Mouse (Mus musculus): ENCODE results near the gene Urb1. TPM values are rescaled to one million over a fixed set of nuclear protein-coding genes. Genes with fewer than 3 reads are reported as not detected.

The Urb1 gene
- polyA plus RNA-seq, 1 experiment from 2014 or later: 12.8 TPM

- H3K9me3 ChIP-seq (ENCODE audit: control insufficient read depth, low read length): no peaks in the 10 kb centered on the region
- peak; percentile 84 for ATAC-seq (ENCODE audit: insufficient read depth, low FRiP score, low TSS enrichment)
- H3K27ac ChIP-seq (ENCODE audit: low read depth, low read length): 0 out of 2 replicates have a peak overlapping the region, but pooled peaks have one; percentile 9
- peak; percentile 70 for DNase-seq (ENCODE audit: low spot score)
- H3K4me2 ChIP-seq (ENCODE audit: low read depth): peak overlapping the region; percentile 12; the same call in 1 of the 2 replicates
- peaks cover 4% of the 10 kb centered on the region; the same call in 1 of the 2 replicates for H3K27me3 ChIP-seq (ENCODE audit: control insufficient read depth, insufficient read depth, low read length)
- 44% methylated on average over 17 of the region's 17 CpGs for WGBS
- H3K4me3 ChIP-seq (ENCODE audit: low read depth, low read length): peak overlapping the region; percentile 10; the same call in 1 of the 2 replicates
- peaks cover 8% of the 10 kb centered on the region; the same call in 1 of the 2 replicates for H3K4me1 ChIP-seq (ENCODE audit: control insufficient read depth, insufficient read depth, low read length)
- no peak overlapping the region for H3K9ac ChIP-seq (ENCODE audit: low read length)
- H3K36me3 ChIP-seq (ENCODE audit: control insufficient read depth, insufficient read depth, low read length): no peaks in the 10 kb centered on the region
These were observed 100.4 kb downstream of the Urb1 start for GRCm38 (mm10) chr16:90709711-90710289.

DNA sequence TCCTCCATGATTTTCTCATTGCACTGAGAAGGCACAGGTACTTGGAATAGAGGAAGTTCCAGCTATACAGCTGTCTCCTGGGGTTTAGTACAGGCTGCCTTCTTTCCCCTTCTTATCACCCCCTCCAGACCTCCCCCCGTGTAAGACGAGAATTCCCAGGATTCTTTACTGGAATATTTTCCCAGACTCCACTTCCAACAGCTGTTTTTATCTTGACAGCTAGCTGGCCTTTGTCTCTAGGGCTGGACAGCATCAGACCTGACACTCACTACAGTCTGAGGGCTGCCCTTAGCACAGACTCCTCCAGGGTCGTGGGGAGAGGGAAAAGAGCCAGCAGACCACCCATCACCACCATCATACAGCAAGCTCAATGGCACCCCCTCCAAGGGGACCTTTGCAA, 103.9 kb downstream of the Urb1 start:
- no peaks in the 10 kb centered on the region for H3K36me3 ChIP-seq (ENCODE audit: control insufficient read depth, insufficient read depth, low read length)
- H3K4me1 ChIP-seq (ENCODE audit: control insufficient read depth, insufficient read depth, low read length): peaks cover 8% of the 10 kb centered on the region; the same call in 1 of the 2 replicates
- H3K4me2 ChIP-seq (ENCODE audit: low read depth): no peak overlapping the region
- H3K9me3 ChIP-seq (ENCODE audit: control insufficient read depth, low read length): no peaks in the 10 kb centered on the region
- H3K9ac ChIP-seq (ENCODE audit: low read length): no peak overlapping the region
- 47% methylated on average over 3 of the region's 3 CpGs for whole genome bisulfite sequencing
- DNase-seq (ENCODE audit: low spot score) (no peak), ATAC-seq (ENCODE audit: insufficient read depth, low FRiP score, low TSS enrichment) (no peak)
- no peak overlapping the region for H3K4me3 ChIP-seq (ENCODE audit: low read depth, low read length)
- no peak overlapping the region for H3K27ac ChIP-seq (ENCODE audit: low read depth, low read length)
- no peaks in the 10 kb centered on the region for H3K27me3 ChIP-seq (ENCODE audit: control insufficient read depth, insufficient read depth, low read length)

DNA sequence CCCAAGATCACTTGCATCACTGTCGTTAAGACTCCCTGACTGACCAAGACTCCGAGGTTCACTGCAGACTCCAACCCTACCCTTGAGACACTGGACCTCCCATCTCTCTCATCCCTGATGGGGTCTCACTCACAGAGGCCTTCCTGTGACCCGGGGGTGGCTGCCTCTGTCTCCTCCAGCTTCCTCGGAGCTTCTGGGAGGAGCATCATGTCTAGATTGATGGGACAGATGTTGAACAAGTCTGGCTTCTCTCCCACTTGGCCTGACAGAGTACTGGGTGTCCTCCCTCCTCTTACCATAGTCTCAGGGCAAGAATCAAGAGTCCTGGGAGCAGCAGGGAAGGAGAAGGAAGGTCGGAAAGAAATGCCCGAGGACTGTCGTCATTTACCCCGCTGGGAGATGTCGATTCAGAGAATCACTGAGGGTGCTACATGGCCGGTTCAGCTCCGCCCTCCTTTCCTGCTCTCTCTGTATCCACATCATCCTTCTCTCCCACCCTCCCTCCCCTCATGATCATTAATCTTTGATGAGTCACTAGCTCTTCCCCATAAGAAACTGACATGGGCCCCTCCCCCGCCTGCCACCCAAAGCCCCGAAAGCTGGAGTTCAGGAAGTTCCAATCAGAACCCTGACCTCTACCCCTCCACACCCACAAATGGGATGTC, 105.9 kb downstream of the Urb1 start:
- no peak overlapping the region for H3K27ac ChIP-seq (ENCODE audit: low read depth, low read length)
- no peaks in the 10 kb centered on the region; the same call in 1 of the 2 replicates for H3K4me1 ChIP-seq (ENCODE audit: control insufficient read depth, insufficient read depth, low read length)
- DNase-seq (ENCODE audit: low spot score) (no peak), ATAC-seq (ENCODE audit: insufficient read depth, low FRiP score, low TSS enrichment) (no peak)
- no peak overlapping the region for H3K4me2 ChIP-seq (ENCODE audit: low read depth)
- no peaks in the 10 kb centered on the region for H3K36me3 ChIP-seq (ENCODE audit: control insufficient read depth, insufficient read depth, low read length)
- no peak overlapping the region for H3K4me3 ChIP-seq (ENCODE audit: low read depth, low read length)
- H3K27me3 ChIP-seq (ENCODE audit: control insufficient read depth, insufficient read depth, low read length): no peaks in the 10 kb centered on the region
- H3K9me3 ChIP-seq (ENCODE audit: control insufficient read depth, low read length): no peaks in the 10 kb centered on the region
- WGBS: 60% methylated on average over 13 of the region's 13 CpGs
- no peak overlapping the region for H3K9ac ChIP-seq (ENCODE audit: low read length)

DNA sequence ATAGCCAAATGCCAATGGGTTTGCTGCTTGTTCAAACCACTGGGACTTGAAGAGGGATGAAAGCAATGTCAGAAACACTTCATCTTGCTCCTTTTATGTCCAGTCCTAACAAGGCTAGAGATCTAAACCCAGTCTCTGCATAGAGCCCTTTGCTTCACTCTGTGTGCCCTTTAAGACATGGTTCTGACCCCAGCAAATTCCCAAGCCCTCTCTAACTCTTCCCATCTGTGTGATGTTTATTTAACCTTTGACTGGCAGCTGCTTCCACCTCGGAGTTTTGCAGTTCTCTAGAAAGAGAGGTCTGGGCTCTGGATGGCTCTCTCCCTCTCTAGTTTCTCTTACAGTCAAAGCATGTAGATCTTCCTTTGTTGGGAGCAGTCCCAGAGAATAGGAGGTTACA, 106.6 kb downstream of the Urb1 start:
- no peak overlapping the region for H3K4me3 ChIP-seq (ENCODE audit: low read depth, low read length)
- DNase-seq (ENCODE audit: low spot score): no peak
- WGBS: 17% methylated on average over 1 of the region's 1 CpGs
- H3K4me1 ChIP-seq (ENCODE audit: control insufficient read depth, insufficient read depth, low read length): no peaks in the 10 kb centered on the region
- ATAC-seq (ENCODE audit: insufficient read depth, low FRiP score, low TSS enrichment): no peak
- no peaks in the 10 kb centered on the region for H3K9me3 ChIP-seq (ENCODE audit: control insufficient read depth, low read length)
- no peak overlapping the region for H3K27ac ChIP-seq (ENCODE audit: low read depth, low read length)
- no peak overlapping the region for H3K4me2 ChIP-seq (ENCODE audit: low read depth)
- H3K36me3 ChIP-seq (ENCODE audit: control insufficient read depth, insufficient read depth, low read length): no peaks in the 10 kb centered on the region
- H3K9ac ChIP-seq (ENCODE audit: low read length): no peak overlapping the region
- H3K27me3 ChIP-seq (ENCODE audit: control insufficient read depth, insufficient read depth, low read length): no peaks in the 10 kb centered on the region

GRCm38 (mm10) chr16:90701541-90701940, 108.7 kb downstream of the Urb1 start:
- Histone ChIP-seq H3K9me3 (ENCODE audit: control insufficient read depth, low read length) (no peaks in the 10 kb centered on the region), H3K9ac (ENCODE audit: low read length) (no peak overlapping the region), H3K4me3 (ENCODE audit: low read depth, low read length) (no peak overlapping the region), H3K27me3 (ENCODE audit: control insufficient read depth, insufficient read depth, low read length) (no peaks in the 10 kb centered on the region), H3K4me2 (ENCODE audit: low read depth) (no peak overlapping the region), H3K36me3 (ENCODE audit: control insufficient read depth, insufficient read depth, low read length) (no peaks in the 10 kb centered on the region), H3K27ac (ENCODE audit: low read depth, low read length) (no peak overlapping the region), H3K4me1 (ENCODE audit: control insufficient read depth, insufficient read depth, low read length) (no peaks in the 10 kb centered on the region)
- DNase-seq (ENCODE audit: low spot score) (no peak), ATAC-seq (ENCODE audit: insufficient read depth, low FRiP score, low TSS enrichment) (no peak)
- 93% methylated on average over 2 of the region's 2 CpGs for WGBS

Other genes with a start within 250 kb of the Urb1 start
- 63.6 TPM in 2 replicates for gene Mis18a, start 83.0 kb downstream of the Urb1 start, polyA plus RNA-seq (2014; fragmentation: Nextera tagmentation; extraction: Ambion mirVana)
- gene Mrap, start 72.2 kb downstream of the Urb1 start, polyA plus RNA-seq (2014; fragmentation: Nextera tagmentation; extraction: Ambion mirVana): 0.32 and 0.38 TPM in 2 replicates
- gene Eva1c, start 16.3 kb upstream of the Urb1 start, polyA plus RNA-seq (2014; fragmentation: Nextera tagmentation; extraction: Ambion mirVana): 0.73 and 0.95 TPM in 2 replicates
- gene Cfap298, start 124.7 kb upstream of the Urb1 start, polyA plus RNA-seq (2014; fragmentation: Nextera tagmentation; extraction: Ambion mirVana): 42.8 and 47.9 TPM in 2 replicates
- gene Synj1, start 200.9 kb upstream of the Urb1 start, polyA plus RNA-seq (2014; fragmentation: Nextera tagmentation; extraction: Ambion mirVana): 28.9 and 29.8 TPM in 2 replicates
- gene Paxbp1, start 234.1 kb upstream of the Urb1 start, polyA plus RNA-seq (2014; fragmentation: Nextera tagmentation; extraction: Ambion mirVana): 83.5 and 88.1 TPM in 2 replicates

Measured in neural tube, embryonic 11.5 days (tissue).